In the genomic region with DNA sequence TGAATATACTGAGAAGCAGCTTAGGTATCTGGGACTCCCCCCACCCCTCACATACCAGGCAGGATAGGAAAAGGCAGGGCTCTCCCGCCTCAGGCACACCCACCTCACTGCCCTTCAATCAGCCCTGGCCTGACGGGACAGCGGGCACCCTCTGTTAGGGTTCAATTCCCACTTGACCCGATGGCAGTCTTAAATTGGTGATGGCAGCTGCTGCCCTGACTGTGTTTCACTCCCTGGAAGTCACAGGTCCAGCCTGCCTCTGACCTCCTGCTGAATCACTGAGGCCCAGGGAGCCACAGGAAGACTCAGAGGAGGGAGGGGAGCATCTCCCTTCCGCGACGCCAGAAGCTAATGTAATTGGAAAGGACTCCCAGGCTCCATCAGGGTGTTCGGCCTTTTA, we compare ENCODE assay signal across 24 mouse cellular contexts.
DNase-seq lines count a peak whose midpoint lies in the region; ATAC-seq and TF ChIP-seq lines count a peak whose summit lies in the region.
"Had no signal": no experiment of that assay in that cellular context is flagged by ENCODE, and none has a peak within 500 bp of the region (broad histone marks: within the 10 kb centered on the region; RNA-seq: fewer than 3 reads in every experiment).

No protein-coding gene starts in this region.

- no peak overlapping the region for H3K9ac ChIP-seq in intestine, embryonic 16.5 days (ENCODE audit: low read depth, low read length)
- H3K9ac ChIP-seq in neural tube, embryonic 15.5 days (replicated peaks): no peak overlapping the region
- H3K9ac ChIP-seq: embryonic facial prominence, embryonic 12.5 days; forebrain, embryonic 12.5 days; heart, embryonic 13.5 days; hindbrain, embryonic 14.5 days; intestine, embryonic 15.5 days had no signal

- no peak overlapping the region for H3K4me2 ChIP-seq in intestine, embryonic 16.5 days (ENCODE audit: low read depth, low read length)
- H3K4me2 ChIP-seq in neural tube, embryonic 15.5 days: no peak overlapping the region
- H3K4me2 ChIP-seq: embryonic facial prominence, embryonic 12.5 days; forebrain, embryonic 12.5 days; heart, embryonic 13.5 days; hindbrain, embryonic 14.5 days; intestine, embryonic 15.5 days had no signal

- no peaks in the 10 kb centered on the region for H3K36me3 ChIP-seq in C2C12 (ENCODE audit: control insufficient read depth, insufficient read depth)
- no peaks in the 10 kb centered on the region for H3K36me3 ChIP-seq in intestine, embryonic 16.5 days (ENCODE audit: control insufficient read depth, insufficient read depth, low read length)
- no peaks in the 10 kb centered on the region for H3K36me3 ChIP-seq in neural tube, embryonic 15.5 days
- H3K36me3 ChIP-seq: embryonic facial prominence, embryonic 12.5 days; forebrain, embryonic 12.5 days; intestine, embryonic 15.5 days had no signal

- no peak for ATAC-seq in intestine, embryonic 16.5 days
- ATAC-seq in neural tube, embryonic 15.5 days (ENCODE audit: low FRiP score): no peak
- no peak for ATAC-seq in megakaryocyte-erythroid progenitor cell, adult 5-6 weeks (replicated peaks; ENCODE audit: low FRiP score, low TSS enrichment, poor library complexity, severe bottlenecking)
- ATAC-seq: forebrain, embryonic 16.5 days; intestine, embryonic 15.5 days had no signal

- no peak for TF ChIP-seq CTCF in C2C12 (IDR thresholded peaks at IDR 0.05; ENCODE audit: control insufficient read depth, insufficient read depth, insufficient read length)
- TF ChIP-seq CTCF in embryonic fibroblast, embryonic 13.5 days (IDR thresholded peaks at IDR 0.05; ENCODE audit: borderline replicate concordance, insufficient read depth, low read length): no peak

- H3K4me3 ChIP-seq in C2C12 (ENCODE audit: insufficient read depth, poor library complexity, severe bottlenecking): no peak overlapping the region
- H3K4me3 ChIP-seq in embryonic fibroblast, embryonic 13.5 days (ENCODE audit: insufficient read depth, low read length): no peak overlapping the region
- no peak overlapping the region for H3K4me3 ChIP-seq in intestine, embryonic 16.5 days (ENCODE audit: low read length)
- H3K4me3 ChIP-seq in neural tube, embryonic 15.5 days (replicated peaks): no peak overlapping the region
- H3K4me3 ChIP-seq: embryonic facial prominence, embryonic 12.5 days; forebrain, embryonic 12.5 days; heart, adult 2 months; heart, embryonic 13.5 days; hindbrain, embryonic 10.5 days; intestine, embryonic 15.5 days had no signal

- no peak for TF ChIP-seq POLR2A in embryonic fibroblast, embryonic 13.5 days (IDR thresholded peaks at IDR 0.05; ENCODE audit: low read depth, low read length)

- H3K9me3 ChIP-seq in intestine, embryonic 16.5 days (ENCODE audit: control insufficient read depth, low read length): no peaks in the 10 kb centered on the region
- no peaks in the 10 kb centered on the region for H3K9me3 ChIP-seq in neural tube, embryonic 15.5 days (replicated peaks)
- H3K9me3 ChIP-seq: embryonic facial prominence, embryonic 12.5 days; forebrain, embryonic 12.5 days; heart, embryonic 13.5 days; hindbrain, embryonic 10.5 days; intestine, embryonic 15.5 days had no signal

- no peaks in the 10 kb centered on the region for H3K79me2 ChIP-seq in C2C12 (ENCODE audit: control insufficient read depth, insufficient read depth)

- no peaks in the 10 kb centered on the region; the same call in 1 of the 2 replicates for H3K4me1 ChIP-seq in embryonic fibroblast, embryonic 13.5 days (ENCODE audit: control insufficient read depth, insufficient read depth, low read length)
- peaks cover 10% of the 10 kb centered on the region; the same call in 1 of the 2 replicates for H3K4me1 ChIP-seq in intestine, embryonic 16.5 days (ENCODE audit: control insufficient read depth, insufficient read depth, low read length)
- H3K4me1 ChIP-seq in neural tube, embryonic 15.5 days: peaks cover 14% of the 10 kb centered on the region

- no peaks in the 10 kb centered on the region for H3K79me3 ChIP-seq in C2C12 (ENCODE audit: low read depth)

- H3ac ChIP-seq in C2C12 (ENCODE audit: control insufficient read depth, insufficient read length, low read depth): no peak overlapping the region

- intact Hi-C loops in heart, postnatal 36 days (cut with DNase I): no loop called here

- DNase-seq in heart, adult 11 months: peak; percentile 95
- DNase-seq in heart, postnatal 36 days: no peak
- DNase-seq in 3134 (ENCODE audit: extremely low read depth, insufficient read length, low spot score): peak; percentile 65
- DNase-seq: adrenal gland, adult 8-10 months; adrenal gland, postnatal 36 days; B cell, adult 2 months; cerebellum, adult 8-10 months; cerebellum, postnatal 14 days; embryo, embryonic 11 days; heart, postnatal 10 days; kidney, adult 2 months had no signal

- H3K27ac ChIP-seq in embryonic fibroblast, embryonic 13.5 days (ENCODE audit: insufficient read depth, low read length): peak overlapping the region; percentile 1; the same call in 1 of the 2 replicates
- no peak overlapping the region for H3K27ac ChIP-seq in intestine, embryonic 16.5 days (ENCODE audit: low read length)
- no peak overlapping the region for H3K27ac ChIP-seq in neural tube, embryonic 15.5 days (replicated peaks)
- H3K27ac ChIP-seq: embryonic facial prominence, embryonic 12.5 days; forebrain, embryonic 12.5 days; heart, embryonic 13.5 days; hindbrain, embryonic 10.5 days; hindbrain, embryonic 14.5 days; intestine, embryonic 15.5 days had no signal

- WGBS in intestine, embryonic 16.5 days: 59% methylated on average over 8 of the region's 8 CpGs
- 56% methylated on average over 8 of the region's 8 CpGs for WGBS in neural tube, embryonic 15.5 days

- H3K27me3 ChIP-seq in C2C12 (ENCODE audit: control insufficient read depth, insufficient read depth, insufficient read length): no peaks in the 10 kb centered on the region
- H3K27me3 ChIP-seq in intestine, embryonic 16.5 days (replicated peaks; ENCODE audit: control insufficient read depth, insufficient read depth, low read length): peaks cover 6% of the 10 kb centered on the region
- H3K27me3 ChIP-seq in neural tube, embryonic 15.5 days (replicated peaks): peaks cover 38% of the 10 kb centered on the region

TF ChIP-seq in C2C12, 6 proteins besides CTCF, POLR2A, EP300 and RAD21:
- TF ChIP-seq MAX (IDR thresholded peaks at IDR 0.05) (no peak), FOSL1 (IDR thresholded peaks at IDR 0.05; ENCODE audit: insufficient read depth, low read length, poor library complexity, severe bottlenecking) (no peak), CEBPB (IDR thresholded peaks at IDR 0.05; ENCODE audit: low read depth) (no peak), USF1 (IDR thresholded peaks at IDR 0.05; ENCODE audit: low read depth) (no peak), MYOD1 (IDR thresholded peaks at IDR 0.05; ENCODE audit: control insufficient read depth, insufficient read length, low read depth) (peak; percentile 48), MYOG (IDR thresholded peaks at IDR 0.05; ENCODE audit: control insufficient read depth, extremely low read depth, insufficient read length) (no peak)

Comparison
In these comparisons a context has a peak if more than half of its experiments do, and no peak if none do; other contexts are left out.
1. DNase-seq: peak in heart, adult 11 months (single experiment) and 3134 (single experiment); none in heart, postnatal 36 days (0 of 2).